Mouse (Mus musculus): ENCODE data around the gene Hist1h2bb. TPM values are rescaled to one million over a fixed set of nuclear protein-coding genes. Genes with fewer than 3 reads are reported as not detected.

The Hist1h2bb gene
- polyA plus RNA-seq, 1 experiment, result 2.8 TPM

GRCm38 (mm10) chr13:23756790-23757189, 10.3 kb downstream of the Hist1h2bb start, which contains the start of gene Hist1h4b:
Gene Hist1h4b (plus strand): TSS chr13:23757013.
- Histone ChIP-seq H3K79me2 (ENCODE audit: control insufficient read depth, insufficient read depth) (no peaks in the 10 kb centered on the region), H3K79me3 (ENCODE audit: low read depth) (no peaks in the 10 kb centered on the region), H3K4me3 (ENCODE audit: insufficient read depth, poor library complexity, severe bottlenecking) (no peak within 1 kb of the TSS), H3K36me3 (ENCODE audit: control insufficient read depth, insufficient read depth) (no peaks in the 10 kb centered on the region), H3ac (ENCODE audit: control insufficient read depth, insufficient read length, low read depth) (peak within 1 kb of the TSS; percentile 56), H3K27me3 (ENCODE audit: control insufficient read depth, insufficient read depth, insufficient read length) (no peaks in the 10 kb centered on the region)
- no peak for TF ChIP-seq MYOD1 (IDR thresholded peaks at IDR 0.05; ENCODE audit: control insufficient read depth, insufficient read length, low read depth)
- no peak for TF ChIP-seq CTCF (IDR thresholded peaks at IDR 0.05; ENCODE audit: control insufficient read depth, insufficient read depth, insufficient read length)
- TF ChIP-seq MAX (IDR thresholded peaks at IDR 0.05), result no peak
- no peak for TF ChIP-seq USF1 (IDR thresholded peaks at IDR 0.05; ENCODE audit: low read depth)
- no peak for TF ChIP-seq MYOG (IDR thresholded peaks at IDR 0.05; ENCODE audit: control insufficient read depth, extremely low read depth, insufficient read length)
- TF ChIP-seq CEBPB (IDR thresholded peaks at IDR 0.05; ENCODE audit: low read depth), result no peak
- no peak for TF ChIP-seq FOSL1 (IDR thresholded peaks at IDR 0.05; ENCODE audit: insufficient read depth, low read length, poor library complexity, severe bottlenecking)

DNA sequence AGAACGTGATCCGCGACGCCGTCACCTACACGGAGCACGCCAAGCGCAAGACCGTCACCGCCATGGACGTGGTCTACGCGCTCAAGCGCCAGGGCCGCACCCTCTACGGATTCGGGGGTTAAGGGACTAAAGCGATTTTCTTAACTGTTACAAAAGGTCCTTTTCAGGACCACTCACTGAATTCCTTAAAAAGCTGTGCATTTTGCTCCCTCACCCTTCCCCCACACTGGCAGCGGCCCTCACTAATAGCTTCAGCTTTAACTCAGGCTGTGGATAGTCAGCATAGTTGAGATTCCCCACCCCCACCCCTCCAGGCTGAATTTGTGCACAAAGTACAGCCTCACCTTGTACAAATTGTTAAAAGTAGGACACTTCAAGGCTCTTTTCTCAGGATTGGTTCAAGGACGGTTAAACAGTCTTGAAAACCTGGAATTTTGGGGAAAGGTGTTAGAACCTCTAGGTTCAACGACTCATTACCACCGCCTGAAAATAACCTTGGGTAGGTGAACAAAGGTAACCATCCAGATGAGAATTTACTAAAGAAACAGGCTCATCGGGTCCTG, 10.8 kb downstream of the Hist1h2bb start:
- Histone ChIP-seq H3K79me3 (ENCODE audit: low read depth) (no peaks in the 10 kb centered on the region), H3K79me2 (ENCODE audit: control insufficient read depth, insufficient read depth) (no peaks in the 10 kb centered on the region), H3K4me3 (ENCODE audit: insufficient read depth, poor library complexity, severe bottlenecking) (no peak overlapping the region), H3K27me3 (ENCODE audit: control insufficient read depth, insufficient read depth, insufficient read length) (no peaks in the 10 kb centered on the region), H3K36me3 (ENCODE audit: control insufficient read depth, insufficient read depth) (no peaks in the 10 kb centered on the region), H3ac (ENCODE audit: control insufficient read depth, insufficient read length, low read depth) (peak overlapping the region; percentile 56)
- TF ChIP-seq FOSL1 (IDR thresholded peaks at IDR 0.05; ENCODE audit: insufficient read depth, low read length, poor library complexity, severe bottlenecking) (no peak), CTCF (IDR thresholded peaks at IDR 0.05; ENCODE audit: control insufficient read depth, insufficient read depth, insufficient read length) (no peak), MYOG (IDR thresholded peaks at IDR 0.05; ENCODE audit: control insufficient read depth, extremely low read depth, insufficient read length) (no peak), CEBPB (IDR thresholded peaks at IDR 0.05; ENCODE audit: low read depth) (no peak), MYOD1 (IDR thresholded peaks at IDR 0.05; ENCODE audit: control insufficient read depth, insufficient read length, low read depth) (no peak), USF1 (IDR thresholded peaks at IDR 0.05; ENCODE audit: low read depth) (no peak), MAX (IDR thresholded peaks at IDR 0.05) (no peak)

DNA sequence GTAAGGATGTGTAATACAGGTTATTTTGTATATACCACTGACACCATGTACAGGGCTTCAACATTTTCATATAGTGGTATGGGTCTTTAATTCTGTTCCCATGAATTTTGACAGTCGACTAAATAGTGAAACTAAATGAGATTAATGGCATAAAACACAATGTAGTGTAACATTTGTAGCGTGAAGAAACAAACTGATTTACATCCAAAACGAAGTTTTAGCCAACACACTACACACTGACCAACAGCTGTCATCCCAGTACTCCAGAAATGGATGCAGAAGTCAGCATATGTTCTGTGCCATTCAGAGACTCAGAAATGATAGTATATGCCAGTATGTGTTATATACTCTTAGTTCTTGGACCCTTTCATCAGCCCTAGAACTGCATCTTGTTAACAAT, 11.4 kb downstream of the Hist1h2bb start:
- no peaks in the 10 kb centered on the region for H3K36me3 ChIP-seq (ENCODE audit: control insufficient read depth, insufficient read depth)
- no peaks in the 10 kb centered on the region for H3K79me3 ChIP-seq (ENCODE audit: low read depth)
- TF ChIP-seq FOSL1 (IDR thresholded peaks at IDR 0.05; ENCODE audit: insufficient read depth, low read length, poor library complexity, severe bottlenecking), result no peak
- H3K27me3 ChIP-seq (ENCODE audit: control insufficient read depth, insufficient read depth, insufficient read length), result no peaks in the 10 kb centered on the region
- no peak overlapping the region for H3ac ChIP-seq (ENCODE audit: control insufficient read depth, insufficient read length, low read depth)
- H3K4me3 ChIP-seq (ENCODE audit: insufficient read depth, poor library complexity, severe bottlenecking), result no peak overlapping the region
- H3K79me2 ChIP-seq (ENCODE audit: control insufficient read depth, insufficient read depth), result no peaks in the 10 kb centered on the region

DNA sequence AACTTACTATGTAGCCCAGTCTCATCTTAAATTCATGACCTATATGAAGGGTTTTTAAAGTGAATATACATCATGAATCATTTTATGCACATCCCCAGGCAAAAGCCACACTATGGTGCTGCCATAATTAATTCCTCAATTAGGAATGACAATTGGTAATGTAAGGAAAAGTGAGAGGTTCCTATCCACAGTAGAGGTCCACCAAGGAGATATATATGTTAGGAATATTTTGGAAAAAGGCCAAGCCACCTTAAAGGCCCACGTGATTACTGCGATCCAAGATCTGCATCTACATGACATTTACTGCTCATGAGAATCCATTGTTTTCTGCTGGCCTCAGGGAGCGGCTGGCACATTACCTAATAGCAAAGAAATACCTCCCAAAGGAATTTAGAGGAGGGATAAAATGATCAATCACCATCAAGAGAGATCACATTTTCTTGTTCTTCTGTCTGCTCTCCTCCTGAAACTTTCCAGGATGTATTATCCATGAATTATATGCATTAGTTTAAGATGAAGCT, 12.8 kb downstream of the Hist1h2bb start:
- no peak for TF ChIP-seq FOSL1 (IDR thresholded peaks at IDR 0.05; ENCODE audit: insufficient read depth, low read length, poor library complexity, severe bottlenecking)
- TF ChIP-seq USF1 (IDR thresholded peaks at IDR 0.05; ENCODE audit: low read depth), result no peak
- no peak for TF ChIP-seq CEBPB (IDR thresholded peaks at IDR 0.05; ENCODE audit: low read depth)
- TF ChIP-seq MYOD1 (IDR thresholded peaks at IDR 0.05; ENCODE audit: control insufficient read depth, insufficient read length, low read depth), result no peak
- no peak for TF ChIP-seq MYOG (IDR thresholded peaks at IDR 0.05; ENCODE audit: control insufficient read depth, extremely low read depth, insufficient read length)
- TF ChIP-seq CTCF (IDR thresholded peaks at IDR 0.05; ENCODE audit: control insufficient read depth, insufficient read depth, insufficient read length), result no peak
- no peak for TF ChIP-seq MAX (IDR thresholded peaks at IDR 0.05)
- no peak overlapping the region for H3ac ChIP-seq (ENCODE audit: control insufficient read depth, insufficient read length, low read depth)
- H3K79me3 ChIP-seq (ENCODE audit: low read depth), result no peaks in the 10 kb centered on the region
- no peaks in the 10 kb centered on the region for H3K36me3 ChIP-seq (ENCODE audit: control insufficient read depth, insufficient read depth)
- no peaks in the 10 kb centered on the region for H3K79me2 ChIP-seq (ENCODE audit: control insufficient read depth, insufficient read depth)
- no peaks in the 10 kb centered on the region for H3K27me3 ChIP-seq (ENCODE audit: control insufficient read depth, insufficient read depth, insufficient read length)
- no peak overlapping the region for H3K4me3 ChIP-seq (ENCODE audit: insufficient read depth, poor library complexity, severe bottlenecking)

- no peak for TF ChIP-seq FOSL1 (IDR thresholded peaks at IDR 0.05; ENCODE audit: insufficient read depth, low read length, poor library complexity, severe bottlenecking)
- TF ChIP-seq CTCF (IDR thresholded peaks at IDR 0.05; ENCODE audit: control insufficient read depth, insufficient read depth, insufficient read length), result no peak
- TF ChIP-seq MAX (IDR thresholded peaks at IDR 0.05), result no peak
- TF ChIP-seq USF1 (IDR thresholded peaks at IDR 0.05; ENCODE audit: low read depth), result no peak
- TF ChIP-seq MYOD1 (IDR thresholded peaks at IDR 0.05; ENCODE audit: control insufficient read depth, insufficient read length, low read depth), result no peak
- Histone ChIP-seq H3K79me2 (ENCODE audit: control insufficient read depth, insufficient read depth) (no peaks in the 10 kb centered on the region), H3K4me3 (ENCODE audit: insufficient read depth, poor library complexity, severe bottlenecking) (no peak overlapping the region), H3K79me3 (ENCODE audit: low read depth) (no peaks in the 10 kb centered on the region), H3K27me3 (ENCODE audit: control insufficient read depth, insufficient read depth, insufficient read length) (no peaks in the 10 kb centered on the region), H3K36me3 (ENCODE audit: control insufficient read depth, insufficient read depth) (no peaks in the 10 kb centered on the region), H3ac (ENCODE audit: control insufficient read depth, insufficient read length, low read depth) (peak overlapping the region; percentile 24)
These were observed 13.3 kb downstream of the Hist1h2bb start for GRCm38 (mm10) chr13:23759916-23760239.
